Mouse (Mus musculus): ENCODE results near the gene Foxk1.

The Foxk1 gene

GRCm38 (mm10) chr5:142400981-142401640 is at the start of gene Foxk1:
TSS of gene Foxk1 (plus strand) at chr5:142401497.
- peak; percentile 95 for DNase-seq

GRCm38 (mm10) chr5:142352336-142352892 is 48.9 kb upstream of the Foxk1 start:
- DNase-seq: no peak

- no peak for DNase-seq
Observed at GRCm38 (mm10) chr5:142355144-142355543, 46.2 kb upstream of the Foxk1 start.

- no peak for DNase-seq
Observed at GRCm38 (mm10) chr5:142361166-142361565, 40.1 kb upstream of the Foxk1 start.

- peak; percentile 50 for DNase-seq
Observed at GRCm38 (mm10) chr5:142362894-142363293, 38.4 kb upstream of the Foxk1 start.

GRCm38 (mm10) chr5:142364095-142364494 is 37.2 kb upstream of the Foxk1 start:
- no peak for DNase-seq

- DNase-seq: peak; percentile 100
Observed at GRCm38 (mm10) chr5:142367085-142368081, 33.9 kb upstream of the Foxk1 start.

GRCm38 (mm10) chr5:142368122-142368521 is 33.2 kb upstream of the Foxk1 start:
- DNase-seq: no peak

GRCm38 (mm10) chr5:142370406-142371171 is 30.7 kb upstream of the Foxk1 start:
- DNase-seq: no peak

GRCm38 (mm10) chr5:142371172-142372155 is 29.8 kb upstream of the Foxk1 start:
- DNase-seq: no peak

- no peak for DNase-seq
Observed at GRCm38 (mm10) chr5:142372207-142372606, 29.1 kb upstream of the Foxk1 start.

- DNase-seq: no peak
Observed at GRCm38 (mm10) chr5:142374343-142374742, 27.0 kb upstream of the Foxk1 start.

- no peak for DNase-seq
Observed at GRCm38 (mm10) chr5:142375641-142376040, 25.7 kb upstream of the Foxk1 start.

- no peak for DNase-seq
Observed at GRCm38 (mm10) chr5:142376071-142376470, 25.2 kb upstream of the Foxk1 start.

- DNase-seq: no peak
Observed at GRCm38 (mm10) chr5:142378068-142378467, 23.2 kb upstream of the Foxk1 start.

- no peak for DNase-seq
Observed at GRCm38 (mm10) chr5:142380491-142380890, 20.8 kb upstream of the Foxk1 start.

GRCm38 (mm10) chr5:142384911-142385660 is 16.2 kb upstream of the Foxk1 start:
- no peak for DNase-seq

GRCm38 (mm10) chr5:142386329-142386728 is 15.0 kb upstream of the Foxk1 start:
- DNase-seq: no peak

GRCm38 (mm10) chr5:142386784-142387680 is 14.3 kb upstream of the Foxk1 start:
- DNase-seq: no peak

GRCm38 (mm10) chr5:142387716-142388115 is 13.6 kb upstream of the Foxk1 start:
- no peak for DNase-seq
